Mouse (Mus musculus) macrophage (primary cell): Measurements from ENCODE around the gene Ipo13. TPM values are rescaled to one million over a fixed set of nuclear protein-coding genes. Genes with fewer than 3 reads are reported as not detected.

ENCODE experiments used
- H3K27ac ChIP-seq: fragments of 350-480 bp; formaldehyde crosslinking; 2 replicates; pipeline ENCODE4 v1.9.0; 2021
- H3K36me3 ChIP-seq: fragments of 350-480 bp; formaldehyde crosslinking; 2 replicates; pipeline ENCODE4 v1.9.0; 2021; ENCODE audit errors: inconsistent target
- H3K4me3 ChIP-seq: fragments of 350-480 bp; formaldehyde crosslinking; 2 replicates; pipeline ENCODE4 v1.9.0; 2021; ENCODE audit errors: inconsistent target
- H3K79me2 ChIP-seq: fragments of 350-480 bp; formaldehyde crosslinking; 2 replicates; pipeline ENCODE4 v1.9.0; 2021; ENCODE audit errors: inconsistent target
- WGBS: methylation state at CpG from one replicate; pipeline ENCODE4 v1.1.7; 2026; ENCODE audit warnings: inconsistent platforms; ENCODE audit not compliant: missing documents; 5-methylcytosine and 5-hydroxymethylcytosine counted together
- polyA plus RNA-seq: library from polyadenylated mRNA; stranded (reverse); fragments of 250-400 nt; gene quantifications from 3 replicates; pipeline ENCODE4 v1.2.4, GENCODE M21; 2018; ENCODE audit warnings: inconsistent platforms

Ipo13 gene
- polyA plus RNA-seq, 1 experiment from 2014 or later = 17.2 TPM

GRCm38 (mm10) chr4:117852152-117852868 lies 62.5 kb downstream of the Ipo13 start:
- Histone ChIP-seq H3K36me3 (no peaks in the 10 kb centered on the region), H3K27ac (no peak overlapping the region), H3K79me2 (no peaks in the 10 kb centered on the region), H3K4me3 (no peak overlapping the region)
- WGBS = 93% methylated on average over 9 of the region's 10 CpGs

- WGBS = 88% methylated on average over 7 of the region's 7 CpGs
- Histone ChIP-seq H3K79me2 (no peaks in the 10 kb centered on the region), H3K4me3 (no peak overlapping the region), H3K36me3 (no peaks in the 10 kb centered on the region), H3K27ac (no peak overlapping the region)
Observed at GRCm38 (mm10) chr4:117850871-117851270, 63.9 kb downstream of the Ipo13 start.

DNA sequence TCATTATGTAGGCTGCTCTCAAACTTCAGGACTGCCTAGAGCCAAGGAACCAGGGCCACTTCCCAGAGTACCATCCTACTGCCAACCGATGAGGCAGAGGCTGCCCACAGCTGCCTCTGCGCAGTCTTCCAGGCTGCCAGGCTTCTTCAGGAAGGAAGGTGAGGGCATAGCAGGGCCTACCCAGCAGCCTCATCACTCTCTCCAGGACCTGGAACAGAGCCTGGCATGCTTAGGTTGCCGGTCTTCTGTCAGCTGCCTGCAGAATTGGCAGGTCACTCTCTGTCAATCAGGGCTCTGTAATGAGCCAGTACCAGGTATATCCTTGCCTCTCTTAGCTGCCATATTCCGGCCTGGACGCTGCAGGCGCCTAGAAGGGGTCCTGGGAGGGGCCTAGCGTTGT lies 64.6 kb downstream of the Ipo13 start:
- no peaks in the 10 kb centered on the region for H3K79me2 ChIP-seq
- H3K27ac ChIP-seq = no peak overlapping the region
- no peaks in the 10 kb centered on the region for H3K36me3 ChIP-seq
- 95% methylated on average over 7 of the region's 7 CpGs for WGBS
- no peak overlapping the region for H3K4me3 ChIP-seq

GRCm38 (mm10) chr4:117849506-117849905 lies 65.3 kb downstream of the Ipo13 start:
- no peak overlapping the region for H3K4me3 ChIP-seq
- no peaks in the 10 kb centered on the region for H3K79me2 ChIP-seq
- WGBS = 96% methylated on average over 5 of the region's 5 CpGs
- no peak overlapping the region for H3K27ac ChIP-seq
- H3K36me3 ChIP-seq = no peaks in the 10 kb centered on the region

GRCm38 (mm10) chr4:117849063-117849462 lies 65.7 kb downstream of the Ipo13 start:
- Histone ChIP-seq H3K4me3 (no peak overlapping the region), H3K36me3 (no peaks in the 10 kb centered on the region), H3K27ac (no peak overlapping the region), H3K79me2 (no peaks in the 10 kb centered on the region)
- WGBS = 86% methylated on average over 17 of the region's 17 CpGs

GRCm38 (mm10) chr4:117847011-117847410 lies 67.8 kb downstream of the Ipo13 start:
- H3K79me2 ChIP-seq = no peaks in the 10 kb centered on the region
- no peaks in the 10 kb centered on the region for H3K36me3 ChIP-seq
- H3K27ac ChIP-seq = no peak overlapping the region
- no peak overlapping the region for H3K4me3 ChIP-seq
- WGBS = 95% methylated on average over 2 of the region's 2 CpGs

- H3K36me3 ChIP-seq = no peaks in the 10 kb centered on the region
- H3K27ac ChIP-seq = no peak overlapping the region
- 91% methylated on average over 4 of the region's 4 CpGs for WGBS
- no peak overlapping the region for H3K4me3 ChIP-seq
- no peaks in the 10 kb centered on the region for H3K79me2 ChIP-seq
Observed at GRCm38 (mm10) chr4:117846261-117846660, 68.5 kb downstream of the Ipo13 start.

- WGBS = 92% methylated on average over 11 of the region's 11 CpGs
- Histone ChIP-seq H3K4me3 (no peak overlapping the region), H3K27ac (no peak overlapping the region), H3K79me2 (no peaks in the 10 kb centered on the region), H3K36me3 (no peaks in the 10 kb centered on the region)
Observed at GRCm38 (mm10) chr4:117845316-117845715, 69.5 kb downstream of the Ipo13 start.

Other genes with a start within 250 kb of the Ipo13 start
- gene Dmap1, start 232.7 kb downstream of the Ipo13 start, polyA plus RNA-seq = 10.3 to 15.0 TPM (median 15.0 TPM) in 3 replicates
- not detected in 3 replicates for gene Gm12845, start 190.6 kb downstream of the Ipo13 start, polyA plus RNA-seq
- not detected in 3 replicates for gene Klf17, start 149.4 kb downstream of the Ipo13 start, polyA plus RNA-seq
- gene Slc6a9, start 80.5 kb downstream of the Ipo13 start, polyA plus RNA-seq = not detected in 3 replicates
- not detected in 3 replicates for gene Ccdc24, start 42.4 kb downstream of the Ipo13 start, polyA plus RNA-seq
- 0.14 to 0.58 TPM in 2 of 3 replicates, not detected in the other for gene B4galt2, start 31.5 kb downstream of the Ipo13 start, polyA plus RNA-seq
- gene Atp6v0b, start 27.7 kb downstream of the Ipo13 start, polyA plus RNA-seq = 307 to 636 TPM (median 464 TPM) in 3 replicates
- 1.9 to 7.4 TPM (median 4.9 TPM) in 3 replicates for gene Dph2, start 23.0 kb downstream of the Ipo13 start, polyA plus RNA-seq
- not detected in 3 replicates for gene Artn, start 14.8 kb upstream of the Ipo13 start, polyA plus RNA-seq
- gene St3gal3, start 219.9 kb upstream of the Ipo13 start, polyA plus RNA-seq = 10.8 to 15.7 TPM (median 11.3 TPM) in 3 replicates